Mouse (Mus musculus) neural tube, embryonic 15.5 days (tissue): Measurements from ENCODE around the gene Gm13101. TPM values are rescaled to one million over a fixed set of nuclear protein-coding genes. Genes with fewer than 3 reads are reported as not detected.
"Not testable (repeated sequence)": the region's sequence is repeated elsewhere in the genome, so short reads cannot be mapped to it uniquely, and the experiment has no call there.

Experiments
- ATAC-seq: fragments of 200-750 bp; cut with Nextera tagmentation; 2 replicates; pipeline ENCODE4 v1.8.0; 2017; ENCODE audit warnings: mild to moderate bottlenecking, moderate TSS enrichment, moderate library complexity; ENCODE audit not compliant: low FRiP score
- H3K27ac ChIP-seq: fragments of 300-500 bp; sonication (generic); replicated peaks from 2 replicates; pipeline ENCODE4 v1.5.1; 2015; ENCODE audit warnings: mild to moderate bottlenecking, inconsistent platforms
- H3K27me3 ChIP-seq: fragments of 300-500 bp; sonication (generic); replicated peaks from 2 replicates; pipeline ENCODE4 v1.6.1; 2015; ENCODE audit warnings: inconsistent platforms
- H3K36me3 ChIP-seq: fragments of 300-500 bp; sonication (generic); 2 replicates; pipeline ENCODE4 v1.6.1; 2015; ENCODE audit warnings: inconsistent platforms
- H3K4me1 ChIP-seq: fragments of 300-500 bp; sonication (generic); 2 replicates; pipeline ENCODE4 v1.6.1; 2015; ENCODE audit warnings: inconsistent platforms
- H3K4me2 ChIP-seq: fragments of 300-500 bp; sonication (generic); 2 replicates; pipeline ENCODE4 v1.6.1; 2015; ENCODE audit warnings: inconsistent platforms, mild to moderate bottlenecking, moderate library complexity
- H3K4me3 ChIP-seq: fragments of 300-500 bp; sonication (generic); replicated peaks from 2 replicates; pipeline ENCODE4 v1.5.1; 2015; ENCODE audit warnings: mild to moderate bottlenecking, inconsistent platforms
- H3K9ac ChIP-seq: fragments of 300-500 bp; sonication (generic); replicated peaks from 2 replicates; pipeline ENCODE4 v1.6.1; 2015; ENCODE audit warnings: mild to moderate bottlenecking, inconsistent platforms
- H3K9me3 ChIP-seq: fragments of 300-500 bp; sonication (generic); replicated peaks from 2 replicates; pipeline ENCODE4 v1.6.1; 2016; ENCODE audit warnings: inconsistent platforms
- WGBS: fragments of 180-500 bp; shearing (Covaris S2); methylation state at CpG from one replicate; pipeline ENCODE4 v1.1.7; 2015; ENCODE audit warnings: mixed read lengths; 5-methylcytosine and 5-hydroxymethylcytosine counted together
- polyA plus RNA-seq: library from polyadenylated mRNA; unstranded; fragments of >200 nt; fragmentation: Nextera tagmentation; extraction: Ambion mirVana; gene quantifications from 2 replicates; pipeline ENCODE4 v1.2.1, GENCODE M21; 2015

The Gm13101 gene
- not detected in 2 replicates for polyA plus RNA-seq

- 45% methylated on average over 2 of the region's 2 CpGs for WGBS
- not testable (repeated sequence) for H3K27me3 ChIP-seq, H3K4me1 ChIP-seq, ATAC-seq, H3K4me2 ChIP-seq, H3K4me3 ChIP-seq, H3K27ac ChIP-seq, H3K36me3 ChIP-seq, H3K9me3 ChIP-seq, H3K9ac ChIP-seq
Measured at GRCm38 (mm10) chr4:143966850-143967249, at the start of gene Gm13101. Gene Gm13101 (minus strand): TSS chr4:143966950.

- ATAC-seq, H3K27ac ChIP-seq: not testable (repeated sequence)
Measured at GRCm38 (mm10) chr4:143994269-143994668, 27.5 kb upstream of the Gm13101 start, which contains the start of gene Pramef17. Gene Pramef17 (minus strand): TSS chr4:143994369.

GRCm38 (mm10) chr4:143988126-143988525 lies 21.4 kb upstream of the Gm13101 start:
- H3K9ac ChIP-seq, H3K27me3 ChIP-seq, H3K27ac ChIP-seq, H3K4me3 ChIP-seq, H3K4me1 ChIP-seq, H3K4me2 ChIP-seq, H3K9me3 ChIP-seq, H3K36me3 ChIP-seq, ATAC-seq: not testable (repeated sequence)
- WGBS = 94% methylated on average over 16 of the region's 17 CpGs

More at GRCm38 (mm10) chr4:143994269-143994668, 27.5 kb upstream of the Gm13101 start, which contains the start of gene Pramef17:
- WGBS = 64% methylated on average over 3 of the region's 3 CpGs
- H3K4me2 ChIP-seq, H3K4me3 ChIP-seq, H3K27me3 ChIP-seq, H3K9me3 ChIP-seq, H3K9ac ChIP-seq, H3K36me3 ChIP-seq, H3K4me1 ChIP-seq: not testable (repeated sequence)

- not testable (repeated sequence) for H3K27me3 ChIP-seq
- WGBS = 97% methylated on average over 12 of the region's 17 CpGs
Measured at GRCm38 (mm10) chr4:143987475-143987941, 20.8 kb upstream of the Gm13101 start.

GRCm38 (mm10) chr4:143985733-143986132 lies 19.0 kb upstream of the Gm13101 start:
- H3K27ac ChIP-seq, H3K27me3 ChIP-seq, ATAC-seq, H3K4me2 ChIP-seq, H3K4me1 ChIP-seq, H3K9me3 ChIP-seq, H3K9ac ChIP-seq, H3K4me3 ChIP-seq, H3K36me3 ChIP-seq: not testable (repeated sequence)
- WGBS = 92% methylated on average over 4 of the region's 9 CpGs

More at GRCm38 (mm10) chr4:143987475-143987941, 20.8 kb upstream of the Gm13101 start:
- H3K4me1 ChIP-seq, ATAC-seq, H3K9me3 ChIP-seq, H3K4me2 ChIP-seq, H3K27ac ChIP-seq, H3K36me3 ChIP-seq, H3K4me3 ChIP-seq, H3K9ac ChIP-seq: not testable (repeated sequence)

GRCm38 (mm10) chr4:143985165-143985564 lies 18.4 kb upstream of the Gm13101 start:
- not testable (repeated sequence) for H3K27me3 ChIP-seq, H3K4me1 ChIP-seq, ATAC-seq, H3K36me3 ChIP-seq, H3K27ac ChIP-seq, H3K9me3 ChIP-seq, H3K9ac ChIP-seq, H3K4me3 ChIP-seq, H3K4me2 ChIP-seq
- WGBS = no CpG with 5 or more reads among the region's 7 CpGs

GRCm38 (mm10) chr4:143983446-143983845 lies 16.7 kb upstream of the Gm13101 start:
- not testable (repeated sequence) for H3K27ac ChIP-seq, ATAC-seq, H3K36me3 ChIP-seq, H3K27me3 ChIP-seq, H3K4me3 ChIP-seq, H3K9me3 ChIP-seq, H3K9ac ChIP-seq, H3K4me1 ChIP-seq, H3K4me2 ChIP-seq
- 57% methylated on average over 1 of the region's 1 CpGs for WGBS

GRCm38 (mm10) chr4:143950916-143951315 lies 15.8 kb downstream of the Gm13101 start, which contains the start of gene Pramef25:
Gene Pramef25 (minus strand): TSS chr4:143951016.
- peaks cover 20% of the 10 kb centered on the region for H3K9me3 ChIP-seq
- WGBS = 84% methylated on average over 1 of the region's 1 CpGs
- H3K4me1 ChIP-seq, H3K27me3 ChIP-seq, H3K4me3 ChIP-seq, H3K27ac ChIP-seq, H3K4me2 ChIP-seq, ATAC-seq, H3K36me3 ChIP-seq, H3K9ac ChIP-seq: not testable (repeated sequence)

Other genes starting within 250 kb of the Gm13101 start
- gene Gm13078, start 247.5 kb downstream of the Gm13101 start, polyA plus RNA-seq = not detected in 2 replicates
- not detected in 2 replicates for gene Gm13023, start 177.6 kb downstream of the Gm13101 start, polyA plus RNA-seq
- gene Gm13084, start 150.9 kb downstream of the Gm13101 start, polyA plus RNA-seq = not detected in 2 replicates
- not detected in 2 replicates for gene Gm13103, start 120.5 kb downstream of the Gm13101 start, polyA plus RNA-seq
- not detected in 2 replicates for gene Pramef6, start 66.6 kb downstream of the Gm13101 start, polyA plus RNA-seq
- gene Pramef25, start 15.9 kb downstream of the Gm13101 start, polyA plus RNA-seq = not detected in 2 replicates
- gene Pramef17, start 27.4 kb upstream of the Gm13101 start, polyA plus RNA-seq = not detected in 2 replicates
- not detected in 2 replicates for gene Pramel4, start 92.2 kb upstream of the Gm13101 start, polyA plus RNA-seq
- gene Gm13102, start 139.5 kb upstream of the Gm13101 start, polyA plus RNA-seq = not detected in 2 replicates
- not detected in 2 replicates for gene Oog3, start 195.7 kb upstream of the Gm13101 start, polyA plus RNA-seq
- not detected in 2 replicates for gene Oog2, start 223.8 kb upstream of the Gm13101 start, polyA plus RNA-seq
- not detected in 2 replicates for gene C87977, start 246.4 kb upstream of the Gm13101 start, polyA plus RNA-seq